Mouse (Mus musculus): Measurements from ENCODE around the gene Lmbr1l.

DNA sequence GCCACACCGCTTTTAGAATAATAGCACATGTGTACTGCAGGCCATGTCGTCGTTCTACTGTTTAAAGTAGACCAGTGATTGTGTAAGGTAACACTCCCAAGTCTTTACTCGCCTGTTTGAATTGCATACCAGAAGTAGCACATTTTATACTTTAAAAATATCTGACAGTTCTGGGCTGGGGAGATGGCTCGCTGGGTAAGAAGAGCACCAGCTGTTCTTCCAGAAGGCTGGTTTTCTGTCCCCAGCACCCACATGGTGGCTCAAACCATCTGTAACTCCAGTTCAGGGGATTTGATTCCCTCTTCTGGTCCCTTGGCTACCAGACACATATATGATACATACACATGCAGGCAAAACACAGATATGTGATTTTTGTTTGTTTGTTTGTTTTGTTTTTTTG lies 39.4 kb upstream of the Lmbr1l start:
- TF ChIP-seq CTCF (conservative IDR thresholded peaks at IDR 0.05 in 1 of 2, IDR thresholded peaks at IDR 0.05 in 1 of 2; ENCODE audit: low read depth in 2 of 2, low read length in 2 of 2) = no peak
- TF ChIP-seq POLR2AphosphoS2 (IDR thresholded peaks at IDR 0.05; ENCODE audit: low read depth, low read length) = no peak
- TF ChIP-seq GABPA (IDR thresholded peaks at IDR 0.05; ENCODE audit: insufficient replicate concordance, low read depth, low read length) = no peak
- TF ChIP-seq ELF1 (IDR thresholded peaks at IDR 0.05; ENCODE audit: low read depth, low read length) = no peak
- TF ChIP-seq POLR2A (IDR thresholded peaks at IDR 0.05; ENCODE audit: low read depth, low read length) = no peak
- TF ChIP-seq MYC (IDR thresholded peaks at IDR 0.05; ENCODE audit: low read depth, low read length) = no peak
- no peak for TF ChIP-seq NRF1 (IDR thresholded peaks at IDR 0.05; ENCODE audit: low read depth, low read length)
- no peak for TF ChIP-seq SMC3 (IDR thresholded peaks at IDR 0.05; ENCODE audit: low read depth, low read length)

Data from CH12.LX (cell line).